In the genomic region with DNA sequence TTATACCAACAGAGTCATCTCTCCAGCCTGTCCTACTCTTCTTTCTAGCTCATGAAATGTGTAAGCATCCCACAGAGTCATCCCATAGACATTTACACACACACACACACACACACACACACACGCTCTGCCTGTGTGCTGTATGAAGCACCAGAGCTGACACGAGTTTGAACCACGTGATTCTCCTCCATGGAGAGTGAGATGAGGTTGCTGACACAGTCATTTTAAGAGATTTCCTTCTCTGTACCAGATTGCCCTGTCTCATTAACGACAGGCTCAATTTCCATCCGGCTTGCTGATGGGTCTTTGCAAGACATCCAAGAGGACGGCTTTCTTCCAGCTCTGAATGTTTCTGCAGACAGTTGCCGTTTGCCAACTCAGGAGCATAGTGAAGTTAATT, we compare ENCODE assay signal across 32 mouse cellular contexts.
A peak's percentile ranks its signal among the peaks of the same experiment; 100 is the strongest.
DNase-seq lines count a peak whose midpoint lies in the region; ATAC-seq and TF ChIP-seq lines count a peak whose summit lies in the region.
"Had no signal": no experiment of that assay in that cellular context is flagged by ENCODE, and none has a peak within 500 bp of the region (broad histone marks: within the 10 kb centered on the region; RNA-seq: fewer than 3 reads in every experiment).

No protein-coding gene starts in this region.

- no peak for TF ChIP-seq CTCF in liver, adult 2 months (IDR thresholded peaks at IDR 0.05; ENCODE audit: low read depth, low read length)
- TF ChIP-seq CTCF in brain, embryonic 14.5 days (IDR thresholded peaks at IDR 0.05; ENCODE audit: borderline replicate concordance, extremely low read depth, insufficient read depth, insufficient read length): no peak
- TF ChIP-seq CTCF in lung, postnatal 0 days (IDR thresholded peaks at IDR 0.05): no peak

- no peak for TF ChIP-seq POLR2A in liver, adult 2 months (IDR thresholded peaks at IDR 0.05; ENCODE audit: extremely low read depth, insufficient read depth, low read length)
- no peak for TF ChIP-seq POLR2A in brain, embryonic 14.5 days (IDR thresholded peaks at IDR 0.05; ENCODE audit: borderline replicate concordance, extremely low read depth, insufficient read depth, insufficient read length, poor library complexity, severe bottlenecking)

- no peaks in the 10 kb centered on the region for H3K9me3 ChIP-seq in forebrain, embryonic 14.5 days (replicated peaks; ENCODE audit: control insufficient read depth, low read length)
- no peaks in the 10 kb centered on the region for H3K9me3 ChIP-seq in forebrain, embryonic 11.5 days (ENCODE audit: control insufficient read depth, low read length)
- no peaks in the 10 kb centered on the region for H3K9me3 ChIP-seq in lung, postnatal 0 days (ENCODE audit: low read length)
- H3K9me3 ChIP-seq: embryonic facial prominence, embryonic 15.5 days; forebrain, embryonic 15.5 days; hindbrain, embryonic 10.5 days; hindbrain, embryonic 15.5 days; intestine, embryonic 15.5 days; limb, embryonic 10.5 days; limb, embryonic 15.5 days; liver, embryonic 15.5 days; midbrain, embryonic 10.5 days; neural tube, embryonic 12.5 days had no signal

- no peak for ATAC-seq in forebrain, embryonic 14.5 days
- no peak for ATAC-seq in forebrain, embryonic 11.5 days (replicated peaks; ENCODE audit: low FRiP score)
- ATAC-seq in lung, postnatal 0 days: no peak
- ATAC-seq: CD4-positive, CD25-positive, alpha-beta regulatory T cell, adult 4 months; forebrain, embryonic 15.5 days; intestine, embryonic 15.5 days; midbrain, embryonic 16.5 days had no signal

- no peaks in the 10 kb centered on the region for H3K27me3 ChIP-seq in forebrain, embryonic 14.5 days (replicated peaks; ENCODE audit: control insufficient read depth, insufficient read depth, low read length)
- H3K27me3 ChIP-seq in forebrain, embryonic 11.5 days (ENCODE audit: control insufficient read depth, insufficient read depth, low read length): no peaks in the 10 kb centered on the region
- no peaks in the 10 kb centered on the region for H3K27me3 ChIP-seq in liver, adult 2 months (ENCODE audit: control insufficient read depth, insufficient read depth, low read length)
- no peaks in the 10 kb centered on the region for H3K27me3 ChIP-seq in lung, postnatal 0 days (replicated peaks; ENCODE audit: insufficient read depth, low read length)
- H3K27me3 ChIP-seq: embryonic facial prominence, embryonic 15.5 days; forebrain, embryonic 15.5 days; hindbrain, embryonic 15.5 days; intestine, embryonic 15.5 days; limb, embryonic 15.5 days; liver, embryonic 15.5 days; neural tube, embryonic 12.5 days had no signal

- 64% methylated on average over 7 of the region's 7 CpGs for WGBS in forebrain, embryonic 14.5 days
- 88% methylated on average over 7 of the region's 7 CpGs for WGBS in forebrain, embryonic 11.5 days
- 78% methylated on average over 7 of the region's 7 CpGs for WGBS in liver, adult 2 months
- WGBS in lung, postnatal 0 days: 72% methylated on average over 7 of the region's 7 CpGs

- no peaks in the 10 kb centered on the region for H3K4me1 ChIP-seq in forebrain, embryonic 14.5 days (ENCODE audit: control insufficient read depth, insufficient read depth, low read length)
- H3K4me1 ChIP-seq in forebrain, embryonic 11.5 days (replicated peaks; ENCODE audit: control insufficient read depth, insufficient read depth, low read length): 0 out of 2 replicates have a peak, but pooled peaks cover 2% of the 10 kb centered on the region
- H3K4me1 ChIP-seq in liver, adult 2 months (ENCODE audit: control insufficient read depth, insufficient read depth, low read length): no peaks in the 10 kb centered on the region
- H3K4me1 ChIP-seq in lung, postnatal 0 days (ENCODE audit: insufficient read depth, low read depth, low read length): no peaks in the 10 kb centered on the region
- H3K4me1 ChIP-seq: forebrain, embryonic 15.5 days; hindbrain, embryonic 15.5 days; intestine, embryonic 15.5 days; limb, embryonic 15.5 days; liver, embryonic 15.5 days had no signal

- DNase-seq in forebrain, embryonic 14.5 days (ENCODE audit: low spot score): peak; percentile 7
- no peak for DNase-seq in forebrain, embryonic 11.5 days (ENCODE audit: low spot score)
- DNase-seq in liver, adult 2 months (ENCODE audit: extremely low read depth, low read depth, low spot score): peak; percentile 5
- no peak for DNase-seq in liver
- DNase-seq in brain, embryonic 14.5 days (ENCODE audit: low read depth): peak; percentile 38
- no peak for DNase-seq in lung, postnatal 0 days (ENCODE audit: low spot score)
- DNase-seq in frontal cortex, postnatal 14 days (ENCODE audit: low spot score in 2 of 2): no peak
- DNase-seq: adrenal gland, postnatal 25 days; cerebellum, adult 8-10 months; gastrocnemius, postnatal 14 days; heart, postnatal 14 days; kidney, adult 2 months; kidney, postnatal 36 days; lung, embryonic 14.5 days; right cerebral cortex, postnatal 25 days; spleen, adult 18-20 months; thymus, adult 2 months; thymus, postnatal 36 days had no signal

- H3K4me3 ChIP-seq in forebrain, embryonic 14.5 days (ENCODE audit: low read depth, low read length): no peak overlapping the region
- no peak overlapping the region for H3K4me3 ChIP-seq in forebrain, embryonic 11.5 days (ENCODE audit: low read depth, low read length)
- H3K4me3 ChIP-seq in liver, adult 2 months (ENCODE audit: insufficient read depth, low read depth, low read length): no peak overlapping the region
- H3K4me3 ChIP-seq in lung, postnatal 0 days (ENCODE audit: low read depth, low read length): no peak overlapping the region
- H3K4me3 ChIP-seq: embryonic facial prominence, embryonic 15.5 days; forebrain, embryonic 15.5 days; hindbrain, embryonic 10.5 days; hindbrain, embryonic 15.5 days; intestine, embryonic 15.5 days; layer of hippocampus, adult 2 months; limb, embryonic 10.5 days; limb, embryonic 15.5 days; liver, embryonic 15.5 days; midbrain, embryonic 10.5 days; myocyte; neural tube, embryonic 12.5 days had no signal

- H3K4me2 ChIP-seq in forebrain, embryonic 14.5 days (ENCODE audit: low read length): no peak overlapping the region
- no peak overlapping the region for H3K4me2 ChIP-seq in forebrain, embryonic 11.5 days (ENCODE audit: low read depth, low read length, severe bottlenecking)
- no peak overlapping the region for H3K4me2 ChIP-seq in lung, postnatal 0 days (replicated peaks; ENCODE audit: low read depth, low read length)
- H3K4me2 ChIP-seq: embryonic facial prominence, embryonic 15.5 days; forebrain, embryonic 15.5 days; hindbrain, embryonic 15.5 days; intestine, embryonic 15.5 days; limb, embryonic 15.5 days; liver, embryonic 15.5 days; lung, embryonic 14.5 days; neural tube, embryonic 12.5 days had no signal

- H3K79me2 ChIP-seq in liver, adult 2 months (ENCODE audit: control insufficient read depth, insufficient read depth, low read length): no peaks in the 10 kb centered on the region

- no peaks in the 10 kb centered on the region for H3K36me3 ChIP-seq in forebrain, embryonic 14.5 days (ENCODE audit: control insufficient read depth, insufficient read depth, low read length)
- no peaks in the 10 kb centered on the region for H3K36me3 ChIP-seq in forebrain, embryonic 11.5 days (ENCODE audit: control insufficient read depth, insufficient read depth, low read length)
- H3K36me3 ChIP-seq in liver, adult 2 months (ENCODE audit: control insufficient read depth, insufficient read depth, low read length): no peaks in the 10 kb centered on the region
- H3K36me3 ChIP-seq in lung, postnatal 0 days (ENCODE audit: insufficient read depth, low read length): no peaks in the 10 kb centered on the region
- H3K36me3 ChIP-seq: embryonic facial prominence, embryonic 15.5 days; forebrain, embryonic 15.5 days; hindbrain, embryonic 10.5 days; hindbrain, embryonic 15.5 days; intestine, embryonic 15.5 days; limb, embryonic 10.5 days; limb, embryonic 15.5 days; liver, embryonic 15.5 days; midbrain, embryonic 10.5 days; neural tube, embryonic 12.5 days had no signal

- TF ChIP-seq EP300 in lung, postnatal 0 days (IDR thresholded peaks at IDR 0.05): no peak

- H3K27ac ChIP-seq in forebrain, embryonic 14.5 days (ENCODE audit: low read depth, low read length): no peak overlapping the region
- no peak overlapping the region for H3K27ac ChIP-seq in forebrain, embryonic 11.5 days (ENCODE audit: low read depth, low read length)
- H3K27ac ChIP-seq in liver, adult 2 months (replicated peaks; ENCODE audit: insufficient read depth, low read depth, low read length): no peak overlapping the region
- no peak overlapping the region for H3K27ac ChIP-seq in lung, postnatal 0 days (ENCODE audit: low read length)
- H3K27ac ChIP-seq: embryonic facial prominence, embryonic 15.5 days; forebrain, embryonic 15.5 days; hindbrain, embryonic 10.5 days; hindbrain, embryonic 15.5 days; intestine, embryonic 15.5 days; layer of hippocampus, adult 2 months; limb, embryonic 10.5 days; limb, embryonic 15.5 days; liver, embryonic 15.5 days; midbrain, embryonic 10.5 days; neural tube, embryonic 12.5 days had no signal

- no peak overlapping the region for H3K9ac ChIP-seq in forebrain, embryonic 14.5 days (ENCODE audit: low read length)
- H3K9ac ChIP-seq in forebrain, embryonic 11.5 days (ENCODE audit: low read length): no peak overlapping the region
- no peak overlapping the region for H3K9ac ChIP-seq in liver, adult 2 months (ENCODE audit: low read depth, low read length)
- H3K9ac ChIP-seq in lung, postnatal 0 days (replicated peaks; ENCODE audit: low read depth): no peak overlapping the region
- H3K9ac ChIP-seq: embryonic facial prominence, embryonic 15.5 days; forebrain, embryonic 15.5 days; hindbrain, embryonic 15.5 days; intestine, embryonic 15.5 days; limb, embryonic 15.5 days; liver, embryonic 15.5 days; lung, embryonic 14.5 days; neural tube, embryonic 12.5 days had no signal

Comparison
In these comparisons a context has a peak if more than half of its experiments do, and no peak if none do; other contexts are left out.
1. DNase-seq: peak in forebrain, embryonic 14.5 days (single experiment), liver, adult 2 months (single experiment) and brain, embryonic 14.5 days (single experiment); none in forebrain, embryonic 11.5 days (single experiment), liver (single experiment), lung, postnatal 0 days (single experiment) and frontal cortex, postnatal 14 days (0 of 2).